Mouse (Mus musculus) kidney, embryonic 14.5 days (tissue): ENCODE data around the gene Gjc1. TPM values are rescaled to one million over a fixed set of nuclear protein-coding genes. Genes with fewer than 3 reads are reported as not detected.

ENCODE experiments used
- ATAC-seq: fragments of 200-750 bp; cut with Nextera tagmentation; 2 replicates; pipeline ENCODE4 v1.8.0; 2017; ENCODE audit warnings: moderate number of reproducible peaks, mild to moderate bottlenecking, moderate TSS enrichment, moderate library complexity; ENCODE audit not compliant: low FRiP score, low TSS enrichment
- H3K27ac ChIP-seq: fragments of 300-500 bp; sonication (generic); 2 replicates; pipeline ENCODE4 v1.5.1; 2014; ENCODE audit warnings: low read depth, mild to moderate bottlenecking, low read length, moderate library complexity, mixed read lengths
- H3K27me3 ChIP-seq: fragments of 300-500 bp; sonication (generic); 2 replicates; pipeline ENCODE4 v1.6.1; 2014; ENCODE audit warnings: mild to moderate bottlenecking, low read length; ENCODE audit not compliant: control insufficient read depth, insufficient read depth
- H3K36me3 ChIP-seq: fragments of 300-500 bp; sonication (generic); 2 replicates; pipeline ENCODE4 v1.6.1; 2014; ENCODE audit warnings: low read length, mixed read lengths; ENCODE audit not compliant: control insufficient read depth, insufficient read depth
- H3K4me1 ChIP-seq: fragments of 300-500 bp; sonication (generic); 2 replicates; pipeline ENCODE4 v1.6.1; 2014; ENCODE audit warnings: low read length, mixed read lengths; ENCODE audit not compliant: control insufficient read depth, insufficient read depth
- H3K4me2 ChIP-seq: fragments of 300-500 bp; sonication (generic); replicated peaks from 2 replicates; pipeline ENCODE4 v1.6.1; 2014; ENCODE audit warnings: low read depth, mild to moderate bottlenecking, low read length
- H3K4me3 ChIP-seq: fragments of 300-500 bp; sonication (generic); 2 replicates; pipeline ENCODE4 v1.5.1; 2014; ENCODE audit warnings: mild to moderate bottlenecking, low read length
- H3K9ac ChIP-seq: fragments of 300-500 bp; sonication (generic); 2 replicates; pipeline ENCODE4 v1.6.1; 2014; ENCODE audit warnings: low read depth, mild to moderate bottlenecking, low read length, moderate library complexity
- H3K9me3 ChIP-seq: fragments of 300-500 bp; sonication (generic); 2 replicates; pipeline ENCODE4 v1.6.1; 2016; ENCODE audit warnings: low read length; ENCODE audit not compliant: control insufficient read depth
- WGBS: fragments of 180-500 bp; shearing (Covaris S2); extraction: QIAGEN DNeasy Blood & Tissue Kit; methylation state at CpG from one replicate; pipeline ENCODE4 v1.1.7; 2014; 5-methylcytosine and 5-hydroxymethylcytosine counted together
- polyA plus RNA-seq: library from polyadenylated mRNA; unstranded; fragments of >200 nt; fragmentation: Nextera tagmentation; extraction: Ambion mirVana; gene quantifications from 2 replicates; pipeline ENCODE4 v1.2.1, GENCODE M21; 2014

Gjc1 gene
- polyA plus RNA-seq, 1 experiment from 2014 or later: 63.0 TPM

- Histone ChIP-seq H3K9me3 (no peaks in the 10 kb centered on the region), H3K27me3 (no peaks in the 10 kb centered on the region), H3K27ac (peak overlapping the region; percentile 47; the same call in 1 of the 2 replicates), H3K4me3 (no peak overlapping the region), H3K4me1 (peaks cover 31% of the 10 kb centered on the region), H3K9ac (no peak overlapping the region), H3K36me3 (no peaks in the 10 kb centered on the region; the same call in 1 of the 2 replicates), H3K4me2 (no peak overlapping the region)
- ATAC-seq: no peak
- WGBS: 41% methylated on average over 5 of the region's 5 CpGs
These were observed 40.9 kb downstream of the Gjc1 start for GRCm38 (mm10) chr11:102778597-102778996.

GRCm38 (mm10) chr11:102778165-102778564 is 41.3 kb downstream of the Gjc1 start:
- peak; percentile 11; the same call in 1 of the 2 replicates for ATAC-seq
- Histone ChIP-seq H3K36me3 (no peaks in the 10 kb centered on the region; the same call in 1 of the 2 replicates), H3K4me1 (peaks cover 31% of the 10 kb centered on the region), H3K27me3 (no peaks in the 10 kb centered on the region), H3K4me2 (peak overlapping the region; percentile 45), H3K27ac (peak overlapping the region; percentile 47; the same call in 1 of the 2 replicates), H3K9ac (peak overlapping the region; percentile 50), H3K4me3 (no peak overlapping the region), H3K9me3 (no peaks in the 10 kb centered on the region)
- 13% methylated on average over 14 of the region's 14 CpGs for WGBS

GRCm38 (mm10) chr11:102777598-102777997 is 41.9 kb downstream of the Gjc1 start:
- Histone ChIP-seq H3K27me3 (no peaks in the 10 kb centered on the region), H3K36me3 (no peaks in the 10 kb centered on the region; the same call in 1 of the 2 replicates), H3K9me3 (no peaks in the 10 kb centered on the region), H3K4me1 (peaks cover 31% of the 10 kb centered on the region), H3K4me3 (peak overlapping the region; percentile 22; the same call in 1 of the 2 replicates), H3K27ac (no peak overlapping the region), H3K4me2 (peak overlapping the region; percentile 45), H3K9ac (peak overlapping the region; percentile 50)
- peak; percentile 17; the same call in 1 of the 2 replicates for ATAC-seq
- 19% methylated on average over 21 of the region's 21 CpGs for WGBS

GRCm38 (mm10) chr11:102774621-102775141 is 44.8 kb downstream of the Gjc1 start:
- peak; percentile 87 for ATAC-seq
- Histone ChIP-seq H3K9me3 (no peaks in the 10 kb centered on the region), H3K4me3 (peak overlapping the region; percentile 62), H3K36me3 (no peaks in the 10 kb centered on the region; the same call in 1 of the 2 replicates), H3K4me2 (peak overlapping the region; percentile 97), H3K27ac (peak overlapping the region; percentile 88), H3K9ac (peak overlapping the region; percentile 76), H3K27me3 (no peaks in the 10 kb centered on the region; the same call in 1 of the 2 replicates), H3K4me1 (peaks cover 42% of the 10 kb centered on the region)
- 1% methylated on average over 25 of the region's 25 CpGs for WGBS

- WGBS: under 1% methylated on average over 46 of the region's 46 CpGs
- Histone ChIP-seq H3K27ac (peak overlapping the region; percentile 88), H3K4me3 (peak overlapping the region; percentile 62), H3K4me1 (peaks cover 42% of the 10 kb centered on the region), H3K36me3 (no peaks in the 10 kb centered on the region; the same call in 1 of the 2 replicates), H3K9ac (peak overlapping the region; percentile 76), H3K4me2 (peak overlapping the region; percentile 97), H3K27me3 (no peaks in the 10 kb centered on the region; the same call in 1 of the 2 replicates), H3K9me3 (no peaks in the 10 kb centered on the region)
- peak; percentile 16 for ATAC-seq
These were observed 45.5 kb downstream of the Gjc1 start for GRCm38 (mm10) chr11:102773713-102774611.

- no peak overlapping the region for H3K27ac ChIP-seq
- H3K36me3 ChIP-seq: no peaks in the 10 kb centered on the region; the same call in 1 of the 2 replicates
- peaks cover 35% of the 10 kb centered on the region for H3K4me1 ChIP-seq
- H3K4me2 ChIP-seq: no peak overlapping the region
- WGBS: 66% methylated on average over 18 of the region's 18 CpGs
- H3K27me3 ChIP-seq: no peaks in the 10 kb centered on the region; the same call in 1 of the 2 replicates
- no peak for ATAC-seq
- H3K9ac ChIP-seq: no peak overlapping the region
- no peaks in the 10 kb centered on the region for H3K9me3 ChIP-seq
- no peak overlapping the region for H3K4me3 ChIP-seq
These were observed 46.5 kb downstream of the Gjc1 start for GRCm38 (mm10) chr11:102772771-102773700.

- no peaks in the 10 kb centered on the region; the same call in 1 of the 2 replicates for H3K36me3 ChIP-seq
- no peak for ATAC-seq
- H3K4me1 ChIP-seq: peaks cover 31% of the 10 kb centered on the region
- H3K9ac ChIP-seq: no peak overlapping the region
- H3K4me2 ChIP-seq: no peak overlapping the region
- WGBS: 36% methylated on average over 16 of the region's 16 CpGs
- no peak overlapping the region for H3K4me3 ChIP-seq
- no peak overlapping the region for H3K27ac ChIP-seq
- no peaks in the 10 kb centered on the region; the same call in 1 of the 2 replicates for H3K27me3 ChIP-seq
- H3K9me3 ChIP-seq: no peaks in the 10 kb centered on the region
These were observed 47.4 kb downstream of the Gjc1 start for GRCm38 (mm10) chr11:102771916-102772714.
